Mouse (Mus musculus): Measurements from ENCODE around the gene Zfp704. TPM values are rescaled to one million over a fixed set of nuclear protein-coding genes. Genes with fewer than 3 reads are reported as not detected.

Zfp704 gene
- polyA plus RNA-seq, 1 experiment from 2014 or later: 14.8 TPM

DNA sequence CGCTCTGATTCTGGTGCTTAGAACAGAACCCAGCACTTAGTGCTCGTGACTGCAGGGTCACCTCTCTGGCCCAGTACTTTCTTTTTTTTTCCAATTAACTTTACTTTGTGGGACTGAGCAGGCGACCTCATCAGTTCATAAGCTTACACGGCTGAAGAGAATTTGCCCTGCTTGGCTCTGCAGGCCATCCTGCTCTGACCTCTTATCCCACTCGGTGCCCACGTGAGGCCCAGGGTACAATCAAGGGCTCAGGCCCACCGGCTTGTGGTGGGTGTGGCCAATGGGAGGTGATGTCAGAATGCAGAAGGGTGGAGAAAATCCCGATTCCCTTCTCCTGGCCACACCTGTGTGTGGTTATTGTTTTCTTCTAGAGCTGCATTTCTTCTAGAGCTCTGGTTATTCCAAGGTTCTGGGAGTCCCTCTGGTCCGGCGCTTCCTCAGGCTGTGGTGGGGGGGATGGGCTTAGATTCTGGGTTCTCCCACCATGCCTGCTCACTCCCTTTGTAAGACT, 153.4 kb downstream of the Zfp704 start:
- no peak for ATAC-seq (ENCODE audit: low FRiP score, low TSS enrichment)
- Histone ChIP-seq H3K36me3 (ENCODE audit: control insufficient read depth, insufficient read depth, low read length) (peaks cover 3% of the 10 kb centered on the region; the same call in 1 of the 2 replicates), H3K4me1 (ENCODE audit: control insufficient read depth, insufficient read depth, low read length) (no peaks in the 10 kb centered on the region), H3K4me3 (ENCODE audit: low read length) (no peak overlapping the region), H3K9me3 (ENCODE audit: control insufficient read depth, low read length) (no peaks in the 10 kb centered on the region), H3K9ac (ENCODE audit: low read depth, low read length) (no peak overlapping the region), H3K4me2 (replicated peaks; ENCODE audit: low read depth, low read length) (no peak overlapping the region), H3K27ac (ENCODE audit: low read depth, low read length) (no peak overlapping the region), H3K27me3 (ENCODE audit: control insufficient read depth, insufficient read depth, low read length) (no peaks in the 10 kb centered on the region)
- WGBS: 74% methylated on average over 10 of the region's 10 CpGs

- Histone ChIP-seq H3K36me3 (ENCODE audit: control insufficient read depth, insufficient read depth, low read length) (peaks cover 5% of the 10 kb centered on the region; the same call in 1 of the 2 replicates), H3K4me3 (ENCODE audit: low read length) (no peak overlapping the region), H3K9me3 (ENCODE audit: control insufficient read depth, low read length) (no peaks in the 10 kb centered on the region), H3K4me2 (replicated peaks; ENCODE audit: low read depth, low read length) (no peak overlapping the region), H3K4me1 (ENCODE audit: control insufficient read depth, insufficient read depth, low read length) (no peaks in the 10 kb centered on the region), H3K27ac (ENCODE audit: low read depth, low read length) (no peak overlapping the region), H3K27me3 (ENCODE audit: control insufficient read depth, insufficient read depth, low read length) (no peaks in the 10 kb centered on the region), H3K9ac (ENCODE audit: low read depth, low read length) (no peak overlapping the region)
- no peak for ATAC-seq (ENCODE audit: low FRiP score, low TSS enrichment)
- 91% methylated on average over 5 of the region's 5 CpGs for WGBS
Measured at GRCm38 (mm10) chr3:9455351-9455750, 154.5 kb downstream of the Zfp704 start.

DNA sequence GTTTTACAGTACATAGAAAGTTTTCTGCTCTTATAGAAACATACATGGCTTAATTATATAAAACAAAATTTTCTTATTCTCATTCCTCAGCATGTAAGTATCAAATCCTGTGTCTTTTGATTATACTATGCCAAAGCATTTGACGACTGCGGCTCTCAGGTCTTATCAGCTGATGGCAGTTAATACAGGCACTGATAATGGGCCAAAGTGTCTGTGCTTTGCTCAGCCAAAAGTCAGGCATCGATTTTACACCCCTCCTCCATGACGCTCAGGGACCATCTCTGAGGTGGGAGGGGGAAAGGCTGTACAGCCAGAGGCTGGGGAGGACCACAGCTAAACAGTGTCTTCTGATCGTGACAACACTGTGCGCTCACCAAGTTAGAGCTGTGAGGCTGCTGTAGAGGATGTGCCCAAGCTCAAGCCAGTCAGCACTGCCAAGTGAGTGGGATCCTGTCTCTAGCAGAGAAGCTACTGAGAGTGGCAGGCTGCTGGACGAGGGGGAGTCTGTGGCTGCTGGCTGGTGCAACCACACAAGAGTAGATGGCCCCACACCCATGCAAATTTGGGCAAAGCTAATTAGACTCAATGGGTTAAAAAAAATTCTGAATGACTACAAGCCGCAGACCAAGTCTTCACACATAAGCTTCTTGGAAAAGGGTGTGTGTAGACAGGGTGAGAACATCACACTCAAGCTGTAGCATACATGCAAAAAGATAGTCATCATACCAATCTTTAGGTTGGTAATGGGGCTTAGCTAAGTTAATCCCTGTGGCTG, 155.1 kb downstream of the Zfp704 start:
- no peak overlapping the region for H3K27ac ChIP-seq (ENCODE audit: low read depth, low read length)
- H3K36me3 ChIP-seq (ENCODE audit: control insufficient read depth, insufficient read depth, low read length): peaks cover 5% of the 10 kb centered on the region; the same call in 1 of the 2 replicates
- H3K27me3 ChIP-seq (ENCODE audit: control insufficient read depth, insufficient read depth, low read length): no peaks in the 10 kb centered on the region
- H3K9ac ChIP-seq (ENCODE audit: low read depth, low read length): no peak overlapping the region
- no peak for ATAC-seq (ENCODE audit: low FRiP score, low TSS enrichment)
- no peak overlapping the region for H3K4me3 ChIP-seq (ENCODE audit: low read length)
- H3K9me3 ChIP-seq (ENCODE audit: control insufficient read depth, low read length): no peaks in the 10 kb centered on the region
- H3K4me1 ChIP-seq (ENCODE audit: control insufficient read depth, insufficient read depth, low read length): no peaks in the 10 kb centered on the region
- no peak overlapping the region for H3K4me2 ChIP-seq (replicated peaks; ENCODE audit: low read depth, low read length)
- WGBS: 93% methylated on average over 8 of the region's 8 CpGs

DNA sequence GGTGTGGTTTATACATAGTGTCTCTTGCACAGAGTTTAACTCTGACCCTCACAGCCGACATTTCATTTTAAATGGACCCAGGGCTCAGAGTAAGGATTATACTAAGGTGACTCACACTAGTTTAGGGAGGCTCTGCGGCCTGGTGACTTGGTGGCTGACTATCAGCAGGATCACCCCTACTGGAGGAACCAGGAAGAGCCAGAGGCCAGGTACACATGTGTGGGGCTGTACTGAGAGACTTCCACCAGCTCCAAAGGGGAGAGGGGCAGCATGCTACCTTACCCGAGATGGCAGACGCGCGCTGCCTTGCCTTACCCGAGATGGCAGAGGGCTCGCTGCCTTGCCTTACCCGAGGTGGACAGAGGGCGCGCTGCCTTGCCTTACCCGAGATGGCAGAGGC, 159.4 kb downstream of the Zfp704 start:
- H3K4me2 ChIP-seq (replicated peaks; ENCODE audit: low read depth, low read length): no peak overlapping the region
- no peaks in the 10 kb centered on the region for H3K4me1 ChIP-seq (ENCODE audit: control insufficient read depth, insufficient read depth, low read length)
- ATAC-seq (ENCODE audit: low FRiP score, low TSS enrichment): no peak
- WGBS: 92% methylated on average over 12 of the region's 12 CpGs
- no peak overlapping the region for H3K9ac ChIP-seq (ENCODE audit: low read depth, low read length)
- H3K27me3 ChIP-seq (ENCODE audit: control insufficient read depth, insufficient read depth, low read length): no peaks in the 10 kb centered on the region
- no peaks in the 10 kb centered on the region for H3K9me3 ChIP-seq (ENCODE audit: control insufficient read depth, low read length)
- H3K27ac ChIP-seq (ENCODE audit: low read depth, low read length): no peak overlapping the region
- H3K4me3 ChIP-seq (ENCODE audit: low read length): no peak overlapping the region
- H3K36me3 ChIP-seq (ENCODE audit: control insufficient read depth, insufficient read depth, low read length): peaks cover 9% of the 10 kb centered on the region; the same call in 1 of the 2 replicates

- H3K27me3 ChIP-seq (ENCODE audit: control insufficient read depth, insufficient read depth, low read length): no peaks in the 10 kb centered on the region
- no peak overlapping the region for H3K27ac ChIP-seq (ENCODE audit: low read depth, low read length)
- no peak overlapping the region for H3K4me3 ChIP-seq (ENCODE audit: low read length)
- WGBS: 78% methylated on average over 7 of the region's 7 CpGs
- ATAC-seq (ENCODE audit: low FRiP score, low TSS enrichment): no peak
- H3K9ac ChIP-seq (ENCODE audit: low read depth, low read length): no peak overlapping the region
- peaks cover 9% of the 10 kb centered on the region; the same call in 1 of the 2 replicates for H3K36me3 ChIP-seq (ENCODE audit: control insufficient read depth, insufficient read depth, low read length)
- no peaks in the 10 kb centered on the region for H3K4me1 ChIP-seq (ENCODE audit: control insufficient read depth, insufficient read depth, low read length)
- no peak overlapping the region for H3K4me2 ChIP-seq (replicated peaks; ENCODE audit: low read depth, low read length)
- no peaks in the 10 kb centered on the region for H3K9me3 ChIP-seq (ENCODE audit: control insufficient read depth, low read length)
Measured at GRCm38 (mm10) chr3:9449261-9450007, 160.5 kb downstream of the Zfp704 start.

DNA sequence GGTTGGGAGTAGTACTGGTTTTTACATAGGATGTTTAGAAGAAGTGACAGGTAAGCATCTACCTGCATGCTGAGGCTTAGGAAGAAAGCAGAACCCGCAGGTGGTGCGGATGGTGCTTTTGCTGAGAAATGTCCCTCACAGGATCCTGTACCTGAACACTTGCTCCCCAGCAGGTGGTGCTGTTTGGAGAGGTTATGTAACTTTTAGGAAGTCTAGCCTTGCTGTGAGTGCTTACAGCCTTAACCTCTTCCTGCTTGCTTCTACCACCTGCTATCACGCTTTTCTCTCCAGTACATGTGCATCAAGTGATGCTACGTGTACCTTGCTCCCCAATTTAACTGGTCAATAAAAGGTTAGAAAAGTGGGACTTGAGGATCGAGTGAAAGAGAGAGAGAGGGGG, 161.3 kb downstream of the Zfp704 start:
- Histone ChIP-seq H3K4me2 (replicated peaks; ENCODE audit: low read depth, low read length) (no peak overlapping the region), H3K36me3 (ENCODE audit: control insufficient read depth, insufficient read depth, low read length) (peaks cover 17% of the 10 kb centered on the region), H3K4me3 (ENCODE audit: low read length) (no peak overlapping the region), H3K9me3 (ENCODE audit: control insufficient read depth, low read length) (no peaks in the 10 kb centered on the region), H3K9ac (ENCODE audit: low read depth, low read length) (no peak overlapping the region), H3K27ac (ENCODE audit: low read depth, low read length) (no peak overlapping the region), H3K27me3 (ENCODE audit: control insufficient read depth, insufficient read depth, low read length) (no peaks in the 10 kb centered on the region), H3K4me1 (ENCODE audit: control insufficient read depth, insufficient read depth, low read length) (no peaks in the 10 kb centered on the region)
- no peak for ATAC-seq (ENCODE audit: low FRiP score, low TSS enrichment)
- 94% methylated on average over 5 of the region's 5 CpGs for WGBS

GRCm38 (mm10) chr3:9444558-9444957, 165.3 kb downstream of the Zfp704 start:
- no peak overlapping the region for H3K9ac ChIP-seq (ENCODE audit: low read depth, low read length)
- H3K4me3 ChIP-seq (ENCODE audit: low read length): no peak overlapping the region
- no peak overlapping the region for H3K4me2 ChIP-seq (replicated peaks; ENCODE audit: low read depth, low read length)
- H3K27me3 ChIP-seq (ENCODE audit: control insufficient read depth, insufficient read depth, low read length): no peaks in the 10 kb centered on the region
- no peak for ATAC-seq (ENCODE audit: low FRiP score, low TSS enrichment)
- no peak overlapping the region for H3K27ac ChIP-seq (ENCODE audit: low read depth, low read length)
- 54% methylated on average over 5 of the region's 5 CpGs for WGBS
- H3K4me1 ChIP-seq (ENCODE audit: control insufficient read depth, insufficient read depth, low read length): no peaks in the 10 kb centered on the region
- H3K36me3 ChIP-seq (ENCODE audit: control insufficient read depth, insufficient read depth, low read length): peaks cover 13% of the 10 kb centered on the region
- no peaks in the 10 kb centered on the region for H3K9me3 ChIP-seq (ENCODE audit: control insufficient read depth, low read length)

- no peak overlapping the region for H3K4me3 ChIP-seq (ENCODE audit: low read length)
- H3K27me3 ChIP-seq (ENCODE audit: control insufficient read depth, insufficient read depth, low read length): no peaks in the 10 kb centered on the region
- no peak overlapping the region for H3K4me2 ChIP-seq (replicated peaks; ENCODE audit: low read depth, low read length)
- 92% methylated on average over 7 of the region's 7 CpGs for whole genome bisulfite sequencing
- no peak for ATAC-seq (ENCODE audit: low FRiP score, low TSS enrichment)
- H3K9me3 ChIP-seq (ENCODE audit: control insufficient read depth, low read length): no peaks in the 10 kb centered on the region
- H3K36me3 ChIP-seq (ENCODE audit: control insufficient read depth, insufficient read depth, low read length): peaks cover 17% of the 10 kb centered on the region
- H3K4me1 ChIP-seq (ENCODE audit: control insufficient read depth, insufficient read depth, low read length): no peaks in the 10 kb centered on the region
- H3K27ac ChIP-seq (ENCODE audit: low read depth, low read length): no peak overlapping the region
- no peak overlapping the region for H3K9ac ChIP-seq (ENCODE audit: low read depth, low read length)
Measured at GRCm38 (mm10) chr3:9443981-9444380, 165.9 kb downstream of the Zfp704 start.

- 78% methylated on average over 2 of the region's 2 CpGs for WGBS
- H3K9me3 ChIP-seq (ENCODE audit: control insufficient read depth, low read length): no peaks in the 10 kb centered on the region
- peaks cover 17% of the 10 kb centered on the region for H3K36me3 ChIP-seq (ENCODE audit: control insufficient read depth, insufficient read depth, low read length)
- H3K4me1 ChIP-seq (ENCODE audit: control insufficient read depth, insufficient read depth, low read length): no peaks in the 10 kb centered on the region
- no peak overlapping the region for H3K4me2 ChIP-seq (replicated peaks; ENCODE audit: low read depth, low read length)
- ATAC-seq (ENCODE audit: low FRiP score, low TSS enrichment): no peak
- H3K27ac ChIP-seq (ENCODE audit: low read depth, low read length): no peak overlapping the region
- H3K9ac ChIP-seq (ENCODE audit: low read depth, low read length): no peak overlapping the region
- H3K4me3 ChIP-seq (ENCODE audit: low read length): no peak overlapping the region
- no peaks in the 10 kb centered on the region for H3K27me3 ChIP-seq (ENCODE audit: control insufficient read depth, insufficient read depth, low read length)
Measured at GRCm38 (mm10) chr3:9443476-9443875, 166.4 kb downstream of the Zfp704 start.

Data from kidney, embryonic 14.5 days (tissue).